Mouse (Mus musculus): ENCODE measurements at regions not wholly inside any gene's neighbourhood (a gene's known extent, or its start where the extent isn't known, plus 50 kb on each side); places are given as distances from the start of the nearest gene placed in this dataset.

GRCm38 (mm10) chr6:126481257-126481656 is 54.0 kb downstream of the Kcna5 start:
- DNase-seq (ENCODE audit: low spot score in 2 of 2), result peak in 1 of 2 experiments; percentile 45

GRCm38 (mm10) chr6:126477506-126477905 is 57.7 kb downstream of the Kcna5 start:
- DNase-seq (ENCODE audit: low spot score in 2 of 2), result no peak

- DNase-seq (ENCODE audit: low spot score in 2 of 2), result no peak
Observed at GRCm38 (mm10) chr6:126476758-126477157, 58.5 kb downstream of the Kcna5 start.

- no peak for DNase-seq (ENCODE audit: low spot score in 2 of 2)
Observed at GRCm38 (mm10) chr6:126475555-126475954, 59.7 kb downstream of the Kcna5 start.

- no peak for DNase-seq (ENCODE audit: low spot score in 2 of 2)
Observed at GRCm38 (mm10) chr6:126453751-126454150, 81.5 kb downstream of the Kcna5 start.

GRCm38 (mm10) chr6:126445519-126445918 is 89.7 kb downstream of the Kcna5 start:
- DNase-seq (ENCODE audit: low spot score in 2 of 2), result no peak

- no peak for DNase-seq (ENCODE audit: low spot score in 2 of 2)
Observed at GRCm38 (mm10) chr6:126440254-126440653, 95.0 kb downstream of the Kcna5 start.

GRCm38 (mm10) chr6:126437976-126438736 is 97.1 kb downstream of the Kcna5 start:
- DNase-seq (ENCODE audit: low spot score in 2 of 2), result no peak

- no peak for DNase-seq (ENCODE audit: low spot score in 2 of 2)
Observed at GRCm38 (mm10) chr6:126427208-126427607, 108.0 kb downstream of the Kcna5 start.

- DNase-seq (ENCODE audit: low spot score in 2 of 2), result peak; percentile 57 to 65
Observed at GRCm38 (mm10) chr6:126405736-126406135, 129.5 kb downstream of the Kcna5 start.

GRCm38 (mm10) chr6:126404331-126405070 is 130.7 kb downstream of the Kcna5 start:
- no peak for DNase-seq (ENCODE audit: low spot score in 2 of 2)

GRCm38 (mm10) chr6:126399595-126399994 is 135.6 kb downstream of the Kcna5 start:
- DNase-seq (ENCODE audit: low spot score in 2 of 2), result no peak

GRCm38 (mm10) chr6:126398641-126399040 is 136.6 kb downstream of the Kcna5 start:
- no peak for DNase-seq (ENCODE audit: low spot score in 2 of 2)

GRCm38 (mm10) chr6:126395015-126395414 is 140.2 kb downstream of the Kcna5 start:
- no peak for DNase-seq (ENCODE audit: low spot score in 2 of 2)

- DNase-seq (ENCODE audit: low spot score in 2 of 2), result no peak
Observed at GRCm38 (mm10) chr6:126394111-126394809, 141.0 kb downstream of the Kcna5 start.

- DNase-seq (ENCODE audit: low spot score in 2 of 2), result no peak
Observed at GRCm38 (mm10) chr6:126384210-126385012, 150.8 kb downstream of the Kcna5 start.

- no peak for DNase-seq (ENCODE audit: low spot score in 2 of 2)
Observed at GRCm38 (mm10) chr6:126377216-126377615, 158.0 kb downstream of the Kcna5 start.

- no peak for DNase-seq (ENCODE audit: low spot score in 2 of 2)
Observed at GRCm38 (mm10) chr6:126374970-126375620, 160.1 kb downstream of the Kcna5 start.

- DNase-seq (ENCODE audit: low spot score in 2 of 2), result peak; percentile 64 to 65
Observed at GRCm38 (mm10) chr6:126371971-126372370, 163.2 kb downstream of the Kcna5 start.

GRCm38 (mm10) chr6:126371489-126371888 is 163.7 kb downstream of the Kcna5 start:
- DNase-seq (ENCODE audit: low spot score in 2 of 2), result no peak

GRCm38 (mm10) chr6:126365495-126365894 is 169.7 kb downstream of the Kcna5 start:
- no peak for DNase-seq (ENCODE audit: low spot score in 2 of 2)
